Mouse (Mus musculus) embryonic facial prominence, embryonic 14.5 days (tissue): ENCODE measurements around the gene Ccdc57. TPM values are rescaled to one million over a fixed set of nuclear protein-coding genes. Genes with fewer than 3 reads are reported as not detected.

Source experiments
- ATAC-seq: fragments of 200-750 bp; cut with Nextera tagmentation; 2 replicates; pipeline ENCODE4 v1.8.0; 2017; ENCODE audit warnings: low read depth, moderate number of reproducible peaks, moderate TSS enrichment
- DNase-seq: peaks from one replicate; pipeline ENCODE4 v3.0.0-alpha.2; 2015; ENCODE audit warnings: low spot score
- H3K27ac ChIP-seq: fragments of 300-500 bp; sonication (generic); replicated peaks from 2 replicates; pipeline ENCODE4 v1.5.1; 2014; ENCODE audit warnings: low read depth, mild to moderate bottlenecking, low read length, moderate library complexity
- H3K27me3 ChIP-seq: fragments of 300-500 bp; sonication (generic); replicated peaks from 2 replicates; pipeline ENCODE4 v1.6.1; 2014; ENCODE audit warnings: low read length; ENCODE audit not compliant: control insufficient read depth, insufficient read depth
- H3K36me3 ChIP-seq: fragments of 300-500 bp; sonication (generic); 2 replicates; pipeline ENCODE4 v1.6.1; 2014; ENCODE audit warnings: low read length, mixed read lengths; ENCODE audit not compliant: control insufficient read depth, insufficient read depth
- H3K4me1 ChIP-seq: fragments of 300-500 bp; sonication (generic); 2 replicates; pipeline ENCODE4 v1.6.1; 2014; ENCODE audit warnings: antibody characterized with exemption, low read length; ENCODE audit not compliant: control insufficient read depth, insufficient read depth
- H3K4me2 ChIP-seq: fragments of 300-500 bp; sonication (generic); 2 replicates; pipeline ENCODE4 v1.6.1; 2014; ENCODE audit warnings: low read depth, mild to moderate bottlenecking, low read length, moderate library complexity, mixed read lengths
- H3K4me3 ChIP-seq: fragments of 300-500 bp; sonication (generic); 2 replicates; pipeline ENCODE4 v1.5.1; 2014; ENCODE audit warnings: low read depth, mild to moderate bottlenecking, low read length
- H3K9ac ChIP-seq: fragments of 300-500 bp; sonication (generic); 2 replicates; pipeline ENCODE4 v1.6.1; 2014; ENCODE audit warnings: low read depth, mild to moderate bottlenecking, low read length, moderate library complexity, mixed read lengths
- H3K9me3 ChIP-seq: fragments of 300-500 bp; sonication (generic); 2 replicates; pipeline ENCODE4 v1.6.1; 2016; ENCODE audit warnings: low read length; ENCODE audit not compliant: control insufficient read depth
- WGBS: fragments of 180-500 bp; shearing (Covaris S2); extraction: QIAGEN DNeasy Blood & Tissue Kit; methylation state at CpG from one replicate; pipeline ENCODE4 v1.1.7; 2014; 5-methylcytosine and 5-hydroxymethylcytosine counted together
- polyA plus RNA-seq: library from polyadenylated mRNA; unstranded; fragments of >200 nt; fragmentation: Nextera tagmentation; extraction: Ambion mirVana; gene quantifications from 2 replicates; pipeline ENCODE4 v1.2.1, GENCODE M21; 2014

The Ccdc57 gene
- polyA plus RNA-seq, 1 experiment from 2014 or later: 4.6 TPM

- DNase-seq (no peak), ATAC-seq (no peak)
- H3K9ac ChIP-seq: no peak overlapping the region
- no peaks in the 10 kb centered on the region for H3K9me3 ChIP-seq
- H3K27ac ChIP-seq: no peak overlapping the region
- 32% methylated on average over 6 of the region's 6 CpGs for WGBS
- no peaks in the 10 kb centered on the region for H3K4me1 ChIP-seq
- H3K4me2 ChIP-seq: no peak overlapping the region
- peaks cover 19% of the 10 kb centered on the region; the same call in 1 of the 2 replicates for H3K36me3 ChIP-seq
- H3K27me3 ChIP-seq: no peaks in the 10 kb centered on the region
- no peak overlapping the region for H3K4me3 ChIP-seq
These were observed 155.5 kb downstream of the Ccdc57 start for GRCm38 (mm10) chr11:120777123-120777522.

Other genes starting within 250 kb of the Ccdc57 start
- 139 and 145 TPM in 2 replicates for gene Cenpx, start 219.1 kb downstream of the Ccdc57 start, polyA plus RNA-seq
- 46.5 and 50.7 TPM in 2 replicates for gene Lrrc45, start 218.9 kb downstream of the Ccdc57 start, polyA plus RNA-seq
- gene Rac3, start 211.4 kb downstream of the Ccdc57 start, polyA plus RNA-seq: 16.5 and 16.6 TPM in 2 replicates
- 23.5 and 27.0 TPM in 2 replicates for gene Dcxr, start 205.6 kb downstream of the Ccdc57 start, polyA plus RNA-seq
- gene Cbr2, start 200.8 kb downstream of the Ccdc57 start, polyA plus RNA-seq: 58.3 and 113 TPM in 2 replicates
- 3.0 and 4.8 TPM in 2 replicates for gene Hmga1b, start 170.1 kb downstream of the Ccdc57 start, polyA plus RNA-seq
- 32.5 and 36.9 TPM in 2 replicates for gene Rfng, start 148.7 kb downstream of the Ccdc57 start, polyA plus RNA-seq
- gene Gps1, start 148.6 kb downstream of the Ccdc57 start, polyA plus RNA-seq: 207 and 219 TPM in 2 replicates
- 51.0 and 63.8 TPM in 2 replicates for gene Dus1l, start 136.5 kb downstream of the Ccdc57 start, polyA plus RNA-seq
- 67.2 and 77.4 TPM in 2 replicates for gene Fasn, start 108.3 kb downstream of the Ccdc57 start, polyA plus RNA-seq
- gene Slc16a3, start 15.6 kb upstream of the Ccdc57 start, polyA plus RNA-seq: 35.2 and 39.9 TPM in 2 replicates
- 59.6 and 65.2 TPM in 2 replicates for gene Csnk1d, start 58.5 kb upstream of the Ccdc57 start, polyA plus RNA-seq
- gene Cd7, start 106.5 kb upstream of the Ccdc57 start, polyA plus RNA-seq: 0.93 and 1.1 TPM in 2 replicates
- gene Sectm1b, start 130.7 kb upstream of the Ccdc57 start, polyA plus RNA-seq: 0.34 and 0.72 TPM in 2 replicates
- gene Sectm1a, start 148.3 kb upstream of the Ccdc57 start, polyA plus RNA-seq: 0.22 and 0.80 TPM in 2 replicates
- gene Tex19.2, start 185.8 kb upstream of the Ccdc57 start, polyA plus RNA-seq: not detected in 2 replicates
- gene Tex19.1, start 213.3 kb upstream of the Ccdc57 start, polyA plus RNA-seq: not detected in 2 replicates
- gene Uts2r, start 227.4 kb upstream of the Ccdc57 start, polyA plus RNA-seq: 1.2 and 1.6 TPM in 2 replicates